Mouse (Mus musculus): Measurements from ENCODE around the gene Prkar1a. TPM values are rescaled to one million over a fixed set of nuclear protein-coding genes. Genes with fewer than 3 reads are reported as not detected.
"Not testable (repeated sequence)": the region's sequence is repeated elsewhere in the genome, so short reads cannot be mapped to it uniquely, and the experiment has no call there.

Gene Prkar1a
- 449 and 456 TPM in 2 replicates for polyA plus RNA-seq (2015; fragmentation: Nextera tagmentation; extraction: Ambion mirVana)

DNA sequence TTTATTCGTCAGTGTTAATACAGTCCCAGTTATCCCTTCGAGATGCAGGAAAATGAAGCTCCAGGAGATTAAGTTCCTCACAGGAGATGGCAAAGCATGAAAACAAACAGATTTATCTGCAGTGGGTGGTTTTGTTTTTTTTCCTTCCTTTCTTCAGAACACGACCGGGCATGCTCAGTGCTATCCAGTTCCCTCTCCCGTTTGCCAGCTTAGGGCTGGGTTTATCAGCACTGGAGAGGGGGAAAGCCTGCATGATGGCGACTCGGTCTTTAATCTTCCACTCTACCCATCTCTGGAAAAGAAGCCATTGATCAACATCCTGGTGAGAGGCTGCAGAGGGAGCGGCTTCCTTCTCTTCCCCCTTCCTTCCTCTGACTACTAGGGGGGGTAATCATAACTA lies at the start of gene Prkar1a:
Gene Prkar1a, plus strand, starts transcription at position 200 of the 400 bp plus-strand sequence.
- 23% methylated on average over 8 of the region's 8 CpGs for WGBS
- peak within 1 kb of the TSS; percentile 65 for H3K4me2 ChIP-seq
- no peaks in the 10 kb centered on the region for H3K9me3 ChIP-seq
- peaks cover 47% of the 10 kb centered on the region for H3K4me1 ChIP-seq (replicated peaks)
- H3K9ac ChIP-seq = peak within 1 kb of the TSS; percentile 97
- no peaks in the 10 kb centered on the region for H3K36me3 ChIP-seq
- H3K27me3 ChIP-seq = no peaks in the 10 kb centered on the region
- peak within 1 kb of the TSS; percentile 72 for H3K4me3 ChIP-seq
- H3K27ac ChIP-seq (replicated peaks) = peak within 1 kb of the TSS; percentile 99
- no peak; the same call in 1 of the 2 replicates for ATAC-seq (ENCODE audit: low FRiP score, low read depth)

DNA sequence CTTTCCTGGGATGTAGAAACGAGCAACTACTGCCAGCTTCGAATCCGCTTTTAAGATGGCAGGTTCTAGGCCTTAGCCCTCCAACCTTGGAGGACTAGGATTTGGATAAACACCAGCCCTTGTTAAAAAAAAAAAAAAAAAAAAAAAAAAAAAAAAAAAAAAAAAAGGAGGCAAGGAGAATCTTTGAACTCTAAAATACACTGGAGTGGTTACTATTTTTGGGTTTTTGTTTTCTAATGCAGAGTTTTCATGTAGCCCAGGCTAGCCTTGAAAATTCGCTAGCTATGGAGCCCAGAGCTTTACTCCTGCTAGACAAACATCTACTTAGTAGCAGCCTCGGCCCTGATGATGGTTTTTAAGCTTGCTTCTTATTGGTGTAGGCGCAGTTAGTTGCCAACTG lies 41.6 kb upstream of the Prkar1a start:
- Histone ChIP-seq H3K27ac (replicated peaks) (no peak overlapping the region), H3K4me1 (replicated peaks) (peaks cover 19% of the 10 kb centered on the region), H3K4me2 (no peak overlapping the region), H3K9ac (no peak overlapping the region), H3K36me3 (no peaks in the 10 kb centered on the region), H3K27me3 (no peaks in the 10 kb centered on the region), H3K9me3 (no peaks in the 10 kb centered on the region), H3K4me3 (no peak overlapping the region)
- WGBS = 77% methylated on average over 6 of the region's 6 CpGs
- no peak for ATAC-seq (ENCODE audit: low FRiP score, low read depth)

- peak overlapping the region; percentile 95; the same call in 1 of the 2 replicates for H3K4me2 ChIP-seq
- WGBS = 69% methylated on average over 6 of the region's 6 CpGs
- ATAC-seq (ENCODE audit: low FRiP score, low read depth) = no peak
These were observed 40.1 kb upstream of the Prkar1a start for GRCm38 (mm10) chr11:109608976-109609625.

DNA sequence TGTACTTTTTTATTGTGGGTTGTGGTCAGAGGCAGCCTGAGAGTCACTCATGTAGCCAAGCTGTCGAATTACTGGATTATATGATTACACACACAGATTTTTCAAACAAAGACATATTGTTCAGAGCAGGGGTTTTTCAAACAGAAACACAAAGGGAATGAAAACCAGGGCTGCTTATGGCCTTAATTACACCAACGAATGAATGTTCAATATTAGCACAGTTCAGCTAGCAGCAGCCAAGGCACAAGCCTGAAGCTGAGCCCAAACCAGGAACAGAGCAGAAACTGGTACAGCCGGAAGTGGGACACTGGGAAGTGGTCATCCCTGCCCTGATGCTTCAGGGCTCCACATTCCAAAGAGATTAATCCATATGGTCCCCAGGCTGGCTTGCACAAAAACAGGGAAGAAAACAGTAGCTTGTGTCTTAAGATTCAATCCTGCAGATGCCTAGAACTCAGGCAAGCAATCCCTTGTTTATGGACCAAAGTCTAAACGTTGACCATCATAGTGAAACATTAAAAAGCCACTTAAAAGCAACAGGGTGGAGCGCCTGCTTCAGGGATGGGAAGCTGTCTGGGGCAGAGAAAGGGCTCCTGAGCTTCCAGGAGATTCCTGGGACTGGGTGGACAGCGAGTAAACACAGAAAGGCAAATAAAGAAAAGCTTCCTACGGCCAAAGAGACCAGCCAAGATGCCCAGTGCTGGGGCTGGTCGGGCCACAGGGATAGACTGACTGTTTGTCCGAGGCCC lies 39.0 kb upstream of the Prkar1a start:
- H3K4me1 ChIP-seq (replicated peaks) = peaks cover 19% of the 10 kb centered on the region
- H3K9ac ChIP-seq = peak overlapping the region; percentile 71
- ATAC-seq (ENCODE audit: low FRiP score, low read depth) = no peak
- peak overlapping the region; percentile 78 for H3K27ac ChIP-seq (replicated peaks)
- 18% methylated on average over 9 of the region's 9 CpGs for WGBS
- peak overlapping the region; percentile 95 for H3K4me2 ChIP-seq
- H3K4me3 ChIP-seq = peak overlapping the region; percentile 73
- no peaks in the 10 kb centered on the region for H3K9me3 ChIP-seq
- no peaks in the 10 kb centered on the region for H3K27me3 ChIP-seq
- no peaks in the 10 kb centered on the region for H3K36me3 ChIP-seq

More at GRCm38 (mm10) chr11:109608976-109609625, 40.1 kb upstream of the Prkar1a start:
- Histone ChIP-seq H3K4me1 (replicated peaks) (peaks cover 19% of the 10 kb centered on the region), H3K9ac (no peak overlapping the region), H3K27me3 (no peaks in the 10 kb centered on the region), H3K27ac (replicated peaks) (no peak overlapping the region), H3K4me3 (no peak overlapping the region), H3K36me3 (no peaks in the 10 kb centered on the region), H3K9me3 (no peaks in the 10 kb centered on the region)

- no peaks in the 10 kb centered on the region for H3K9me3 ChIP-seq
- no peaks in the 10 kb centered on the region for H3K36me3 ChIP-seq
- peaks cover 19% of the 10 kb centered on the region for H3K4me1 ChIP-seq (replicated peaks)
- H3K9ac ChIP-seq = peak overlapping the region; percentile 71
- H3K4me2 ChIP-seq = peak overlapping the region; percentile 95
- peak overlapping the region; percentile 78 for H3K27ac ChIP-seq (replicated peaks)
- peak overlapping the region; percentile 73 for H3K4me3 ChIP-seq
- WGBS = under 1% methylated on average over 26 of the region's 26 CpGs
- no peak; the same call in 1 of the 2 replicates for ATAC-seq (ENCODE audit: low FRiP score, low read depth)
- H3K27me3 ChIP-seq = no peaks in the 10 kb centered on the region
These were observed 38.4 kb upstream of the Prkar1a start for GRCm38 (mm10) chr11:109610795-109611302.

- Histone ChIP-seq H3K4me2 (peak within 1 kb of the TSS; percentile 95), H3K27ac (replicated peaks) (peak within 1 kb of the TSS; percentile 78), H3K27me3 (no peaks in the 10 kb centered on the region), H3K36me3 (no peaks in the 10 kb centered on the region), H3K9ac (peak within 1 kb of the TSS; percentile 71), H3K9me3 (no peaks in the 10 kb centered on the region), H3K4me1 (replicated peaks) (peaks cover 19% of the 10 kb centered on the region), H3K4me3 (peak within 1 kb of the TSS; percentile 73)
- ATAC-seq (ENCODE audit: low FRiP score, low read depth) = peak; percentile 98
- WGBS = under 1% methylated on average over 57 of the region's 58 CpGs
These were observed 37.7 kb upstream of the Prkar1a start, which contains the start of gene Wipi1 for GRCm38 (mm10) chr11:109611303-109612149. Wipi1 (minus strand) TSS chr11:109611967.

DNA sequence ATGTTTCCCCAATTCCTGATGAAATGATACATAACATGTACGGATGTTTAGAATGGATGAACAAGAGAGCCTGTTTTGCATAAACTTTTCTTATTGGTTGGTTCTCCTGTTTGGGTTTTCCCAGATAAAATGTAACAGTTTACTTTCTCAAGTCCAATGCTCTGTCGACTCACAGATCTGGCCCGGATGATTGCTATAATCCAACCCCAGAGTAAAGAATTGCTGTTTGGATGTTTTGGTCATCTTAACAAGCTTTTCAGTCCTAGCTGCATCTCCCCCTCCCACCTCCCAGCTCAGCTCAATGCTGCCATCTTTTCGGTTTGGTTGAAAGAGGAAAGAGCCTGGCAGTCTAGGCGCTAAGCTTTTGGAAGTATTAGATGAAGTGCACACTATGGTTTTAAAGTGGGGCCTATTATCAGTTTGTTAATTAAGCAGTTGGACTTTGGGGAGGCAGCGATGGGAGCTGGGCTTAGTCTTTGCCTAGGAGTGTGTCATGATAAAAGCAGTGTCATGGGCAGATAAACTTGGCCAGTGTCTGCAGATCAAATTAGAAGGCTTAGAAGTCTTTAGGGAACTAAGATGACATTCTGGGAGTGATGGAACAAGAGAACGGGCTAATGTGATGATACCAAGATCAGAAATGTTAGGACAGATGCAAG lies 36.2 kb upstream of the Prkar1a start:
- 72% methylated on average over 7 of the region's 7 CpGs for WGBS
- no peak for ATAC-seq (ENCODE audit: low FRiP score, low read depth)

GRCm38 (mm10) chr11:109615286-109615685 lies 33.9 kb upstream of the Prkar1a start:
- Histone ChIP-seq H3K27ac (replicated peaks) (no peak overlapping the region), H3K9me3 (no peaks in the 10 kb centered on the region), H3K4me1 (replicated peaks) (peaks cover 10% of the 10 kb centered on the region), H3K4me2 (no peak overlapping the region), H3K4me3 (no peak overlapping the region), H3K27me3 (no peaks in the 10 kb centered on the region), H3K9ac (no peak overlapping the region), H3K36me3 (no peaks in the 10 kb centered on the region)
- ATAC-seq (ENCODE audit: low FRiP score, low read depth) = no peak
- 73% methylated on average over 9 of the region's 9 CpGs for WGBS

More for the DNA sequence above, 36.2 kb upstream of the Prkar1a start:
- Histone ChIP-seq H3K4me1 (replicated peaks) (peaks cover 19% of the 10 kb centered on the region), H3K4me3 (no peak overlapping the region), H3K27ac (replicated peaks) (no peak overlapping the region), H3K4me2 (no peak overlapping the region), H3K9me3 (no peaks in the 10 kb centered on the region), H3K36me3 (no peaks in the 10 kb centered on the region), H3K9ac (no peak overlapping the region), H3K27me3 (no peaks in the 10 kb centered on the region)

- H3K27me3 ChIP-seq = no peaks in the 10 kb centered on the region
- peaks cover 4% of the 10 kb centered on the region; the same call in 1 of the 2 replicates for H3K4me1 ChIP-seq (replicated peaks)
- H3K9me3 ChIP-seq = no peaks in the 10 kb centered on the region
- no peak overlapping the region for H3K4me3 ChIP-seq
- no peak overlapping the region for H3K27ac ChIP-seq (replicated peaks)
- H3K36me3 ChIP-seq = no peaks in the 10 kb centered on the region
- WGBS = 63% methylated on average over 4 of the region's 4 CpGs
- H3K9ac ChIP-seq = no peak overlapping the region
- no peak overlapping the region for H3K4me2 ChIP-seq
- no peak for ATAC-seq (ENCODE audit: low FRiP score, low read depth)
These were observed 32.9 kb upstream of the Prkar1a start for GRCm38 (mm10) chr11:109616352-109616751.

DNA sequence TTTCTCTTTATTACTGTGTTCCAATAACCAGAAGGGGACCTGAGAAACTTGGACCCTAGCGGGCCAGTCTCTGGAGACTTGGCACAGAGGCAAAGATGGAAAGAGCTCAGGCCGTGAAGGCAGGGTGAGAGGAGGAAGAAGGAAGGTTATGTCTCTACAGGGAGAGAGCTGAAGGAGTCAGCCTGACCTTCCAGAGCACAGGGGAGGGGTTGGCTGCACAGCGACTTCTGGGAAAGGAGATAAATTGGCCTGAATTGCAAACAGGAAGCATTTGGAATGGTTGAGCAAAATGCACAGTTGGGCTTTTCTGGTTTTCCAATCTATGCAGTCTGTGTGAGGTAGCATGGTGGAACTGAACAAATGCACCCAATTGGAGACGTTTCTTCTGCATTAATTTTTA lies 32.4 kb upstream of the Prkar1a start:
- WGBS = 67% methylated on average over 4 of the region's 4 CpGs
- Histone ChIP-seq H3K36me3 (no peaks in the 10 kb centered on the region), H3K27me3 (no peaks in the 10 kb centered on the region), H3K4me1 (replicated peaks) (peaks cover 4% of the 10 kb centered on the region; the same call in 1 of the 2 replicates), H3K4me3 (no peak overlapping the region), H3K9me3 (no peaks in the 10 kb centered on the region), H3K9ac (no peak overlapping the region), H3K27ac (replicated peaks) (no peak overlapping the region), H3K4me2 (no peak overlapping the region)
- ATAC-seq (ENCODE audit: low FRiP score, low read depth) = no peak

- not testable (repeated sequence) for H3K4me1 ChIP-seq (replicated peaks); H3K36me3 ChIP-seq; H3K27ac ChIP-seq (replicated peaks); H3K9me3 ChIP-seq; H3K4me2 ChIP-seq; H3K27me3 ChIP-seq; H3K9ac ChIP-seq; ATAC-seq (ENCODE audit: low FRiP score, low read depth); H3K4me3 ChIP-seq
- 31% methylated on average over 8 of the region's 8 CpGs for WGBS
These were observed 30.1 kb upstream of the Prkar1a start for GRCm38 (mm10) chr11:109619055-109619454.
